Mouse (Mus musculus): ENCODE data around the gene Ccr10. TPM values are rescaled to one million over a fixed set of nuclear protein-coding genes. Genes with fewer than 3 reads are reported as not detected.

Ccr10 gene
- total RNA-seq (2023) = not detected

GRCm38 (mm10) chr11:101174851-101175628 lies at the start of gene Ccr10:
Gene Ccr10, minus strand, starts transcription at chr11:101175443.

GRCm38 (mm10) chr11:101170811-101171610 lies 4.2 kb downstream of the Ccr10 start, which contains the start of gene Plekhh3:
Gene Plekhh3, minus strand, starts transcription at chr11:101171351.

GRCm38 (mm10) chr11:101170354-101170810 lies 4.9 kb downstream of the Ccr10 start, which contains the start of gene Cntnap1:
Gene Cntnap1, plus strand, starts transcription at chr11:101170523.

GRCm38 (mm10) chr11:101155728-101156371 lies 19.4 kb downstream of the Ccr10 start, which contains the start of gene Tubg2:
Gene Tubg2, plus strand, starts transcription at chr11:101155907.

Other genes starting within 250 kb of the Ccr10 start
- gene Stat3, start 235.9 kb downstream of the Ccr10 start, total RNA-seq (2023) = 293 TPM
- gene Cavin1, start 204.6 kb downstream of the Ccr10 start, total RNA-seq (2023) = 4.1 TPM
- 4.4 TPM for gene Atp6v0a1, start 166.0 kb downstream of the Ccr10 start, total RNA-seq (2023)
- 9.6 TPM for gene Naglu, start 105.4 kb downstream of the Ccr10 start, total RNA-seq (2023)
- 2.8 TPM for gene Hsd17b1, start 97.0 kb downstream of the Ccr10 start, total RNA-seq (2023)
- 11.5 TPM for gene Coasy, start 92.9 kb downstream of the Ccr10 start, total RNA-seq (2023)
- gene Mlx, start 88.2 kb downstream of the Ccr10 start, total RNA-seq (2023) = 47.4 TPM
- 3.9 TPM for gene Psmc3ip, start 80.0 kb downstream of the Ccr10 start, total RNA-seq (2023)
- gene Retreg3, start 55.5 kb downstream of the Ccr10 start, total RNA-seq (2023) = 86.7 TPM
- 15.4 TPM for gene Tubg1, start 55.5 kb downstream of the Ccr10 start, total RNA-seq (2023)
- gene Tubg2, start 19.5 kb downstream of the Ccr10 start, total RNA-seq (2023) = 0.98 TPM
- gene Cntnap1, start 4.9 kb downstream of the Ccr10 start, total RNA-seq (2023) = 0.38 TPM
- gene Plekhh3, start 4.1 kb downstream of the Ccr10 start, total RNA-seq (2023) = 0.56 TPM
- 91.5 TPM for gene Ezh1, start 51.0 kb upstream of the Ccr10 start, total RNA-seq (2023)
- 0.92 TPM for gene Ramp2, start 70.6 kb upstream of the Ccr10 start, total RNA-seq (2023)
- 65.9 TPM for gene Vps25, start 78.3 kb upstream of the Ccr10 start, total RNA-seq (2023)
- gene Wnk4, start 85.1 kb upstream of the Ccr10 start, total RNA-seq (2023) = 2.5 TPM
- gene Cntd1, start 103.6 kb upstream of the Ccr10 start, total RNA-seq (2023) = not detected
- gene Coa3, start 103.7 kb upstream of the Ccr10 start, total RNA-seq (2023) = 26.4 TPM
- 187 TPM for gene Becn1, start 126.8 kb upstream of the Ccr10 start, total RNA-seq (2023)
- 128 TPM for gene Psme3, start 140.8 kb upstream of the Ccr10 start, total RNA-seq (2023)
- 22.4 TPM for gene Aoc2, start 149.6 kb upstream of the Ccr10 start, total RNA-seq (2023)
- 0.68 TPM for gene Aoc3, start 155.2 kb upstream of the Ccr10 start, total RNA-seq (2023)
- not detected for gene G6pc, start 192.1 kb upstream of the Ccr10 start, total RNA-seq (2023)
- gene Aarsd1, start 242.2 kb upstream of the Ccr10 start, total RNA-seq (2023) = 21.6 TPM
- gene Gm27029, start 249.4 kb upstream of the Ccr10 start, total RNA-seq (2023) = 3.0 TPM
- 22.3 TPM for gene Rundc1, start 249.6 kb upstream of the Ccr10 start, total RNA-seq (2023)
- gene Ptges3l, start 249.9 kb upstream of the Ccr10 start, total RNA-seq (2023) = 5.2 TPM